Comparison of ENCODE assay signal across 16 mouse cellular contexts in the genomic region with DNA sequence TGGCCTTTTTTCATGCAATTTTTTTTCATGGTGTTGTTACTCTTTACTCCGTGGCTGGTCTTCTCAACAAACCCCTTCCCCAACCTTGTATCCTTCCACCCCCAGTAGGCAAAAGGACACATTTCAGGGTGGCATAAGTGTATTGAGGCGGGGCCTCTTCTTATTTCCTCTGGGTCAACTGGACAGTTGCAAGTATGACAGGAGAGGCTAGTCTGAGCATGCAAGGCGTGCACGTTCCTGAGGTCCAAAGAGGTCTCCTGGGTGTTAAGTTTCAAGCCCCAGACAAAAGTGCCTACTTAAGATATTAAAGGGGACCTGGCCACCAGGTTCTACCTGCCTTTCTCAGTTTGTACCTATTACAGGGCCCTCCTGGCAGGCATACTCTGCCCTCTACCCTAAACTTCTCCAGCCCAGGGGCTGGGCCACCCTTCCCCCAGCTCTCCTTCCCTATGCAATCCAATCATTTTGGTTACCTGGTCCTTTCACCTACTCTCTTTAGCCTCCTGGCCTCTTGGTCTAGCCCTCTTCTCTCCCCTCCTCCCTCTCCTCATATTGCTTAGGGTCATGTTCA. TPM values are rescaled to one million over a fixed set of nuclear protein-coding genes. Genes with fewer than 3 reads are reported as not detected.
DNase-seq lines count a peak whose midpoint lies in the region; ATAC-seq and TF ChIP-seq lines count a peak whose summit lies in the region.
"Had no signal": no experiment of that assay in that cellular context is flagged by ENCODE, and none has a peak within 500 bp of the region (broad histone marks: within the 10 kb centered on the region; RNA-seq: fewer than 3 reads in every experiment).

No protein-coding gene starts in this region.

- no peaks in the 10 kb centered on the region for H3K4me1 ChIP-seq in intestine, postnatal 0 days (replicated peaks; ENCODE audit: control insufficient read depth, insufficient read depth, low read length)
- H3K4me1 ChIP-seq in intestine, embryonic 15.5 days (replicated peaks): peaks cover 12% of the 10 kb centered on the region
- H3K4me1 ChIP-seq in lung, adult 2 months (ENCODE audit: control insufficient read depth, insufficient read depth, low read length): no peaks in the 10 kb centered on the region
- H3K4me1 ChIP-seq in MEL (ENCODE audit: control insufficient read depth in 1 of 2, insufficient read depth in 2 of 2, low read length in 2 of 2): peaks cover 8 to 22% of the 10 kb centered on the region in 2 experiments

- 0 out of 2 replicates have a peak overlapping the region, but pooled peaks have one; percentile 79 for H3K4me2 ChIP-seq in intestine, postnatal 0 days (replicated peaks; ENCODE audit: low read depth)
- no peak overlapping the region for H3K4me2 ChIP-seq in intestine, embryonic 15.5 days (replicated peaks)

- H3K27ac ChIP-seq in intestine, postnatal 0 days (ENCODE audit: low read depth, low read length): no peak overlapping the region
- H3K27ac ChIP-seq in intestine, embryonic 15.5 days: no peak overlapping the region
- H3K27ac ChIP-seq in MEL (ENCODE audit: control insufficient read depth, low read depth, low read length): peak overlapping the region; percentile 93

- TF ChIP-seq EP300 in MEL (IDR thresholded peaks at IDR 0.05; ENCODE audit: low read depth in 1 of 2, low read length in 2 of 2): no peak

- no peak for ATAC-seq in intestine, postnatal 0 days
- no peak for ATAC-seq in intestine, embryonic 15.5 days

- TF ChIP-seq POLR2A in lung, adult 2 months (IDR thresholded peaks at IDR 0.05; ENCODE audit: borderline replicate concordance, extremely low read depth, low read depth, low read length): no peak
- no peak; a peak in 1 of 4 replicates for TF ChIP-seq POLR2A in MEL (IDR thresholded peaks at IDR 0.05; ENCODE audit: control insufficient read depth in 1 of 2, insufficient read depth in 1 of 2, low read depth in 1 of 2, low read length in 2 of 2, poor library complexity in 1 of 2)

- peaks cover 6% of the 10 kb centered on the region for H3K79me2 ChIP-seq in MEL (ENCODE audit: control insufficient read depth, insufficient read depth, low read length, poor library complexity)

- no peak for TF ChIP-seq RAD21 in MEL (IDR thresholded peaks at IDR 0.05; ENCODE audit: low read depth, low read length)

- 86% methylated on average over 4 of the region's 4 CpGs for WGBS in intestine, postnatal 0 days
- WGBS in intestine, embryonic 15.5 days: 88% methylated on average over 4 of the region's 4 CpGs
- WGBS in lung, adult 2 months: 79% methylated on average over 4 of the region's 4 CpGs

- no peaks in the 10 kb centered on the region for H3K27me3 ChIP-seq in intestine, postnatal 0 days (replicated peaks; ENCODE audit: control insufficient read depth, insufficient read depth, low read length)
- no peaks in the 10 kb centered on the region for H3K27me3 ChIP-seq in intestine, embryonic 15.5 days (replicated peaks)
- H3K27me3 ChIP-seq in MEL (ENCODE audit: control insufficient read depth in 1 of 2, insufficient read depth in 2 of 2, low read length in 2 of 2): no peaks in the 10 kb centered on the region

- H3K4me3 ChIP-seq in intestine, postnatal 0 days (ENCODE audit: low read depth, low read length): no peak overlapping the region
- H3K4me3 ChIP-seq in intestine, embryonic 15.5 days (replicated peaks): no peak overlapping the region
- H3K4me3 ChIP-seq in lung, adult 2 months (replicated peaks; ENCODE audit: extremely low read depth, low read depth, low read length): no peak overlapping the region
- H3K4me3 ChIP-seq in MEL (ENCODE audit: control insufficient read depth in 1 of 2, insufficient read depth in 1 of 2, low read depth in 2 of 2, low read length in 2 of 2): peak overlapping the region in 1 of 2 experiments; percentile 44; a peak in 1 of 4 replicates

- H3K36me3 ChIP-seq in intestine, postnatal 0 days (ENCODE audit: control insufficient read depth, insufficient read depth): no peaks in the 10 kb centered on the region
- H3K36me3 ChIP-seq in intestine, embryonic 15.5 days: no peaks in the 10 kb centered on the region
- H3K36me3 ChIP-seq in MEL (ENCODE audit: control insufficient read depth in 1 of 2, insufficient read depth in 2 of 2, low read length in 2 of 2): peaks cover 0 to 7% of the 10 kb centered on the region in 2 experiments; a peak in 2 of 4 replicates
- H3K36me3 ChIP-seq: heart, embryonic 10.5 days had no signal

- no peaks in the 10 kb centered on the region for H3K9me3 ChIP-seq in intestine, postnatal 0 days (ENCODE audit: control insufficient read depth)
- no peaks in the 10 kb centered on the region for H3K9me3 ChIP-seq in intestine, embryonic 15.5 days
- H3K9me3 ChIP-seq in MEL (replicated peaks; ENCODE audit: insufficient read depth, low read length): no peaks in the 10 kb centered on the region

- H3K9ac ChIP-seq in intestine, postnatal 0 days (ENCODE audit: low read depth, low read length): no peak overlapping the region
- H3K9ac ChIP-seq in intestine, embryonic 15.5 days: no peak overlapping the region
- H3K9ac ChIP-seq in MEL (ENCODE audit: control insufficient read depth, low read depth, low read length, poor library complexity, severe bottlenecking): peak overlapping the region; percentile 15; the same call in 1 of the 2 replicates

- TF ChIP-seq CTCF in intestine, postnatal 0 days (IDR thresholded peaks at IDR 0.05; ENCODE audit: low read depth): no peak
- TF ChIP-seq CTCF in lung, adult 2 months (IDR thresholded peaks at IDR 0.05; ENCODE audit: insufficient read depth, low read length): no peak
- no peak for TF ChIP-seq CTCF in MEL (IDR thresholded peaks at IDR 0.05 in 2 of 3, conservative IDR thresholded peaks at IDR 0.05 in 1 of 3; ENCODE audit: control insufficient read depth in 1 of 3, insufficient read depth in 1 of 3, low read depth in 2 of 3, low read length in 3 of 3, poor library complexity in 1 of 3, severe bottlenecking in 1 of 3)

- peak; percentile 64 for DNase-seq in cerebellum, adult 9-10 months
- DNase-seq in cerebellum, postnatal 25 days: no peak
- DNase-seq in lung, postnatal 36 days: peak; percentile 7
- DNase-seq in lung, adult 2 months: no peak
- DNase-seq in MEL (ENCODE audit: low read depth, low spot score): peak; percentile 28
- no peak for DNase-seq in right cerebral cortex, postnatal 14 days
- DNase-seq: gastrocnemius, adult 2 months; lung, postnatal 10 days; spleen, adult 18-20 months had no signal

TF ChIP-seq in MEL, 35 proteins besides CTCF, POLR2A, EP300 and RAD21:
- no peak for TF ChIP-seq ZNF384 (IDR thresholded peaks at IDR 0.05; ENCODE audit: low read depth, low read length)
- peak; percentile 56; the same call in 1 of the 2 replicates for TF ChIP-seq TBP (IDR thresholded peaks at IDR 0.05; ENCODE audit: low read depth, low read length)
- no peak for TF ChIP-seq GATA1 (IDR thresholded peaks at IDR 0.05; ENCODE audit: low read depth, low read length)
- TF ChIP-seq ZKSCAN1 (IDR thresholded peaks at IDR 0.05; ENCODE audit: low read depth, low read length): no peak
- TF ChIP-seq E2F4 (IDR thresholded peaks at IDR 0.05; ENCODE audit: borderline replicate concordance, low read depth, low read length): no peak
- peak; percentile 92 for TF ChIP-seq ZMIZ1 (IDR thresholded peaks at IDR 0.05; ENCODE audit: low read depth, low read length)
- TF ChIP-seq ETS1 (IDR thresholded peaks at IDR 0.05; ENCODE audit: low read depth, low read length): 0 out of 2 replicates have a peak, but pooled peaks have one; percentile 30
- TF ChIP-seq POLR2AphosphoS2 (IDR thresholded peaks at IDR 0.05; ENCODE audit: low read length): peak; percentile 43; the same call in 1 of the 2 replicates

RNA-seq across cellular contexts. Expression of a gene that starts 1.9 kb away (rescaled TPM):
- polyA plus RNA-seq in intestine, postnatal 0 days (2015; fragmentation: Nextera tagmentation; extraction: Ambion mirVana): 2.1 and 2.4 TPM in 2 replicates
- polyA plus RNA-seq in intestine, embryonic 15.5 days (2015; fragmentation: Nextera tagmentation; extraction: Ambion mirVana): 5.4 and 6.5 TPM in 2 replicates
- polyA plus RNA-seq in lung, adult 2 months (2012; rRNA removed): 0.45 and 1.1 TPM in 2 replicates
- 3.4 and 3.9 TPM in 2 replicates for total RNA-seq in MEL (2012; rRNA removed)
- polyA plus RNA-seq in MEL (2012; ENCODE audit: insufficient read depth in 1 of 2, insufficient read length in 2 of 2, low read depth in 1 of 2, low replicate concordance in 2 of 2, missing spikeins in 1 of 2): 1 to 10 TPM in 1 of 2 experiments, not detected in 1; 5.3 TPM

RNA-seq across cellular contexts. Expression of a gene that starts 32.0 kb away (rescaled TPM):
- not detected in 2 replicates for polyA plus RNA-seq in intestine, postnatal 0 days (2015; fragmentation: Nextera tagmentation; extraction: Ambion mirVana)
- not detected in 2 replicates for polyA plus RNA-seq in intestine, embryonic 15.5 days (2015; fragmentation: Nextera tagmentation; extraction: Ambion mirVana)
- polyA plus RNA-seq in lung, adult 2 months (2012; rRNA removed): not detected in 2 replicates
- total RNA-seq in MEL (2012; rRNA removed): not detected in 2 replicates
- polyA plus RNA-seq in MEL (2012; ENCODE audit: insufficient read depth in 1 of 2, insufficient read length in 2 of 2, low read depth in 1 of 2, low replicate concordance in 2 of 2, missing spikeins in 1 of 2): under 1 TPM in 1 of 2 experiments, not detected in 1; 0.14 TPM
- total RNA-seq: gastrocnemius, adult 2 months; left cerebral cortex, postnatal 14 days had no signal
- polyA plus RNA-seq: brain, embryonic 14.5 days; C2C12; heart, embryonic 10.5 days had no signal

RNA-seq across cellular contexts. Expression of a gene that starts 46.6 kb away (rescaled TPM):
- polyA plus RNA-seq in intestine, postnatal 0 days (2015; fragmentation: Nextera tagmentation; extraction: Ambion mirVana): 1.2 and 1.7 TPM in 2 replicates
- polyA plus RNA-seq in intestine, embryonic 15.5 days (2015; fragmentation: Nextera tagmentation; extraction: Ambion mirVana): 4.5 and 4.9 TPM in 2 replicates
- polyA plus RNA-seq in lung, adult 2 months (2012; rRNA removed): 0.42 and 0.76 TPM in 2 replicates
- not detected in 2 replicates for total RNA-seq in MEL (2012; rRNA removed)
- not detected for polyA plus RNA-seq in MEL (2012; ENCODE audit: insufficient read depth in 1 of 2, insufficient read length in 2 of 2, low read depth in 1 of 2, low replicate concordance in 2 of 2, missing spikeins in 1 of 2)

RNA-seq across cellular contexts. Expression of a gene that starts 59.0 kb away (rescaled TPM):
- polyA plus RNA-seq in intestine, postnatal 0 days (2015; fragmentation: Nextera tagmentation; extraction: Ambion mirVana): 0.08 and 0.20 TPM in 2 replicates
- 0.85 and 1.3 TPM in 2 replicates for polyA plus RNA-seq in intestine, embryonic 15.5 days (2015; fragmentation: Nextera tagmentation; extraction: Ambion mirVana)
- polyA plus RNA-seq in lung, adult 2 months (2012; rRNA removed): 0.07 and 0.21 TPM in 2 replicates
- total RNA-seq in MEL (2012; rRNA removed): not detected in 2 replicates
- polyA plus RNA-seq in MEL (2012; ENCODE audit: insufficient read depth in 1 of 2, insufficient read length in 2 of 2, low read depth in 1 of 2, low replicate concordance in 2 of 2, missing spikeins in 1 of 2): not detected
- polyA plus RNA-seq: large intestine, adult 2 months had no signal

Comparison
In these comparisons a context has a peak if more than half of its experiments do, and no peak if none do; other contexts are left out.
1. DNase-seq: peak in cerebellum, adult 9-10 months (single experiment), lung, postnatal 36 days (single experiment) and MEL (single experiment); none in cerebellum, postnatal 25 days (0 of 2), lung, adult 2 months (single experiment) and right cerebral cortex, postnatal 14 days (single experiment).